ENCODE assay signal across 13 mouse cellular contexts in genomic region chr11:4197691-4198090, GRCm38 (mm10). TPM values are rescaled to one million over a fixed set of nuclear protein-coding genes. Genes with fewer than 3 reads are reported as not detected.
DNase-seq lines count a peak whose midpoint lies in the region; ATAC-seq lines count a peak whose summit lies in the region.
"Had no signal": no experiment of that assay in that cellular context is flagged by ENCODE, and none has a peak within 500 bp of the region (broad histone marks: within the 10 kb centered on the region; RNA-seq: fewer than 3 reads in every experiment).

No protein-coding gene starts in this region.

- H3K4me2 ChIP-seq in kidney, embryonic 16.5 days (replicated peaks; ENCODE audit: low read depth, low read length), result no peak overlapping the region
- H3K4me2 ChIP-seq in forebrain, embryonic 15.5 days (replicated peaks), result no peak overlapping the region
- H3K4me2 ChIP-seq: liver, embryonic 12.5 days had no signal

- no peaks in the 10 kb centered on the region for H3K36me3 ChIP-seq in kidney, embryonic 16.5 days (ENCODE audit: insufficient read depth, low read length)
- H3K36me3 ChIP-seq in forebrain, embryonic 15.5 days, result no peaks in the 10 kb centered on the region
- H3K36me3 ChIP-seq: liver, embryonic 12.5 days; midbrain, embryonic 10.5 days had no signal

- no peaks in the 10 kb centered on the region for H3K9me3 ChIP-seq in kidney, embryonic 16.5 days (ENCODE audit: low read length)
- H3K9me3 ChIP-seq in forebrain, embryonic 15.5 days, result no peaks in the 10 kb centered on the region
- H3K9me3 ChIP-seq: liver, embryonic 12.5 days; midbrain, embryonic 10.5 days had no signal

- H3K4me1 ChIP-seq in kidney, embryonic 16.5 days (ENCODE audit: insufficient read depth, low read length), result peaks cover 41% of the 10 kb centered on the region
- H3K4me1 ChIP-seq in forebrain, embryonic 15.5 days, result no peaks in the 10 kb centered on the region
- H3K4me1 ChIP-seq: midbrain, embryonic 10.5 days had no signal

- peak; percentile 72 for DNase-seq in adrenal gland, postnatal 10 days
- no peak for DNase-seq in adrenal gland, adult 8-10 months
- peak; percentile 71 for DNase-seq in ovary, adult 18-20 months (ENCODE audit: low spot score)
- no peak for DNase-seq in ovary, postnatal 10 days (ENCODE audit: low spot score)
- peak; percentile 41 for DNase-seq in testis, postnatal 10 days (ENCODE audit: low spot score)
- no peak for DNase-seq in spleen, adult 12 weeks (ENCODE audit: low spot score)
- DNase-seq: cerebellum, postnatal 36 days had no signal

- ATAC-seq in kidney, embryonic 16.5 days (ENCODE audit: low FRiP score, low TSS enrichment), result peak; percentile 97
- no peak for ATAC-seq in forebrain, embryonic 15.5 days (replicated peaks)
- ATAC-seq: liver, embryonic 12.5 days had no signal

- H3K9ac ChIP-seq in kidney, embryonic 16.5 days (replicated peaks; ENCODE audit: low read length), result 0 out of 2 replicates have a peak overlapping the region, but pooled peaks have one; percentile 17
- no peak overlapping the region for H3K9ac ChIP-seq in forebrain, embryonic 15.5 days (replicated peaks)
- H3K9ac ChIP-seq: liver, embryonic 12.5 days had no signal

- H3K27me3 ChIP-seq in kidney, embryonic 16.5 days (ENCODE audit: insufficient read depth, low read length), result no peaks in the 10 kb centered on the region
- H3K27me3 ChIP-seq in forebrain, embryonic 15.5 days, result no peaks in the 10 kb centered on the region
- H3K27me3 ChIP-seq: liver, embryonic 12.5 days had no signal

- H3K27ac ChIP-seq in kidney, embryonic 16.5 days (ENCODE audit: low read length), result peak overlapping the region; percentile 93
- H3K27ac ChIP-seq in forebrain, embryonic 15.5 days (replicated peaks), result no peak overlapping the region
- H3K27ac ChIP-seq: liver, embryonic 12.5 days; midbrain, embryonic 10.5 days had no signal

- H3K4me3 ChIP-seq in kidney, embryonic 16.5 days (ENCODE audit: low read length), result no peak overlapping the region
- no peak overlapping the region for H3K4me3 ChIP-seq in forebrain, embryonic 15.5 days
- H3K4me3 ChIP-seq: liver, embryonic 12.5 days; midbrain, embryonic 10.5 days had no signal

- 43% methylated on average over 1 of the region's 1 CpGs for WGBS in kidney, embryonic 16.5 days
- WGBS in forebrain, embryonic 15.5 days, result 67% methylated on average over 1 of the region's 1 CpGs

RNA-seq across cellular contexts. Expression of gene Tbc1d10a, which starts 11.1 kb away (rescaled TPM):
- total RNA-seq in adrenal gland, postnatal 10 days (2021), result 10 to 100 TPM; 15.1 to 16.4 TPM
- total RNA-seq in adrenal gland, adult 8-10 months (2022), result 10 to 100 TPM; 18.6 to 24.7 (median 21.9) TPM
- polyA plus RNA-seq in kidney, embryonic 16.5 days (2015; fragmentation: Nextera tagmentation; extraction: Ambion mirVana), result 49.0 and 51.3 TPM in 2 replicates
- polyA plus RNA-seq in forebrain, embryonic 15.5 days (2015; fragmentation: Nextera tagmentation; extraction: Ambion mirVana), result 30.2 and 31.1 TPM in 2 replicates

RNA-seq across cellular contexts. Expression of gene Castor1, which starts 20.3 kb away (rescaled TPM):
- 1 to 10 TPM; 5.6 to 8.3 TPM for total RNA-seq in adrenal gland, postnatal 10 days (2021)
- 1 to 10 TPM; 3.1 to 6.1 (median 4.2) TPM for total RNA-seq in adrenal gland, adult 8-10 months (2022)
- 6.8 and 7.6 TPM in 2 replicates for polyA plus RNA-seq in kidney, embryonic 16.5 days (2015; fragmentation: Nextera tagmentation; extraction: Ambion mirVana)
- 1.4 and 1.5 TPM in 2 replicates for polyA plus RNA-seq in forebrain, embryonic 15.5 days (2015; fragmentation: Nextera tagmentation; extraction: Ambion mirVana)

RNA-seq across cellular contexts. Expression of gene Sf3a1, which starts 37.5 kb away (rescaled TPM):
- total RNA-seq in adrenal gland, postnatal 10 days (2021), result 10 to 100 TPM; 41.0 to 44.7 TPM
- total RNA-seq in adrenal gland, adult 8-10 months (2022), result 10 to 100 TPM; 40.4 to 61.5 (median 48.4) TPM
- polyA plus RNA-seq in kidney, embryonic 16.5 days (2015; fragmentation: Nextera tagmentation; extraction: Ambion mirVana), result 54.5 and 65.5 TPM in 2 replicates
- 51.9 and 55.0 TPM in 2 replicates for polyA plus RNA-seq in forebrain, embryonic 15.5 days (2015; fragmentation: Nextera tagmentation; extraction: Ambion mirVana)

RNA-seq across cellular contexts. Expression of gene Ccdc157, which starts 37.6 kb away (rescaled TPM):
- 1 to 10 TPM; 8.7 to 9.0 TPM for total RNA-seq in adrenal gland, postnatal 10 days (2021)
- 10 to 100 TPM; 11.8 to 22.5 (median 15.3) TPM for total RNA-seq in adrenal gland, adult 8-10 months (2022)
- polyA plus RNA-seq in kidney, embryonic 16.5 days (2015; fragmentation: Nextera tagmentation; extraction: Ambion mirVana), result 9.4 and 10.7 TPM in 2 replicates
- polyA plus RNA-seq in forebrain, embryonic 15.5 days (2015; fragmentation: Nextera tagmentation; extraction: Ambion mirVana), result 6.7 and 6.9 TPM in 2 replicates

RNA-seq across cellular contexts. Expression of gene Osm, which starts 38.5 kb away (rescaled TPM):
- under 1 TPM in 1 of 2 experiments, not detected in 1; 0.18 TPM for total RNA-seq in adrenal gland, postnatal 10 days (2021)
- under 1 TPM in 2 of 4 experiments, not detected in 2; 0.24 to 0.25 TPM for total RNA-seq in adrenal gland, adult 8-10 months (2022)
- polyA plus RNA-seq in kidney, embryonic 16.5 days (2015; fragmentation: Nextera tagmentation; extraction: Ambion mirVana), result not detected in 2 replicates
- not detected in 2 replicates for polyA plus RNA-seq in forebrain, embryonic 15.5 days (2015; fragmentation: Nextera tagmentation; extraction: Ambion mirVana)
- total RNA-seq: heart, postnatal 25 days had no signal
- polyA plus RNA-seq: neural tube, embryonic 11.5 days had no signal

Comparison
In these comparisons a context has a peak if more than half of its experiments do, and no peak if none do; other contexts are left out.
1. DNase-seq: peak in adrenal gland, postnatal 10 days (single experiment), ovary, adult 18-20 months (single experiment) and testis, postnatal 10 days (single experiment); none in adrenal gland, adult 8-10 months (single experiment), ovary, postnatal 10 days (single experiment) and spleen, adult 12 weeks (single experiment).